Mouse (Mus musculus) ovary, postnatal 10 days (tissue): ENCODE measurements around the gene Fibp.
"Not testable (repeated sequence)": the region's sequence is repeated elsewhere in the genome, so short reads cannot be mapped to it uniquely, and the experiment has no call there.

Experiments used
- DNase-seq: peaks from one replicate; pipeline ENCODE4 v3.0.0; 2022; ENCODE audit warnings: low spot score

Fibp gene

GRCm38 (mm10) chr19:5488878-5489571 is 28.6 kb downstream of the Fibp start:
- peak; percentile 96 for DNase-seq

GRCm38 (mm10) chr19:5489721-5490120 is 29.3 kb downstream of the Fibp start:
- DNase-seq, result not testable (repeated sequence)

GRCm38 (mm10) chr19:5490313-5490897 is 30.0 kb downstream of the Fibp start, which contains the start of gene Cfl1:
Cfl1 (plus strand) TSS chr19:5490455.
- peak; percentile 86 for DNase-seq

- peak; percentile 75 for DNase-seq
Measured at GRCm38 (mm10) chr19:5490898-5491708, 30.7 kb downstream of the Fibp start.

- no peak for DNase-seq
Measured at GRCm38 (mm10) chr19:5492641-5493040, 32.2 kb downstream of the Fibp start.

GRCm38 (mm10) chr19:5493301-5493721 is 32.9 kb downstream of the Fibp start:
- DNase-seq, result not testable (repeated sequence)

GRCm38 (mm10) chr19:5494314-5494713 is 33.9 kb downstream of the Fibp start:
- no peak for DNase-seq

- DNase-seq, result no peak
Measured at GRCm38 (mm10) chr19:5495353-5496051, 35.1 kb downstream of the Fibp start.

- no peak for DNase-seq
Measured at GRCm38 (mm10) chr19:5496052-5496370, 35.6 kb downstream of the Fibp start.

GRCm38 (mm10) chr19:5500330-5500875 is 40.0 kb downstream of the Fibp start:
- no peak for DNase-seq

GRCm38 (mm10) chr19:5503687-5504086 is 43.3 kb downstream of the Fibp start, which contains the start of gene 1700020D05Rik:
1700020D05Rik (minus strand) TSS chr19:5503787.
- no peak for DNase-seq

GRCm38 (mm10) chr19:5510031-5511026 is 49.9 kb downstream of the Fibp start, which contains the start of gene Snx32:
Snx32 (minus strand) TSS chr19:5510538.
- DNase-seq, result peak; percentile 91

- no peak for DNase-seq
Measured at GRCm38 (mm10) chr19:5511074-5511632, 50.7 kb downstream of the Fibp start.

GRCm38 (mm10) chr19:5512091-5513004 is 51.9 kb downstream of the Fibp start:
- DNase-seq, result no peak

GRCm38 (mm10) chr19:5513005-5513349 is 52.6 kb downstream of the Fibp start:
- no peak for DNase-seq
